Mouse (Mus musculus) ES-E14 (cell line): Measurements from ENCODE around the gene Akirin1.

ENCODE experiments used
- CHD2 ChIP-seq: IDR thresholded peaks from 2 replicates; pipeline ENCODE4 v1.6.1; 2014; ENCODE audit warnings: mild to moderate bottlenecking, low read depth, low read length, inconsistent platforms
- HCFC1 ChIP-seq: IDR thresholded peaks from 2 replicates; pipeline ENCODE4 v1.6.1; 2012; ENCODE audit warnings: low read length, inconsistent platforms, borderline replicate concordance; ENCODE audit not compliant: insufficient read depth
- MAFK ChIP-seq: IDR thresholded peaks from 2 replicates; pipeline ENCODE4 v1.6.1; 2014; ENCODE audit warnings: mild to moderate bottlenecking, low read depth, low read length, inconsistent platforms; ENCODE audit not compliant: insufficient read depth

- TF ChIP-seq MAFK (no peak), HCFC1 (no peak), CHD2 (no peak)
Observed at GRCm38 (mm10) chr4:123767807-123768206, 17.7 kb upstream of the Akirin1 start.
